Mouse (Mus musculus) ES-E14 (cell line): ENCODE measurements at regions not wholly inside any gene's neighbourhood (a gene's known extent, or its start where the extent isn't known, plus 50 kb on each side); places are given as distances from the start of the nearest gene placed in this dataset.

Experiments
- HCFC1 ChIP-seq: IDR thresholded peaks from 2 replicates; pipeline ENCODE4 v1.6.1; 2012; ENCODE audit warnings: low read length, inconsistent platforms, borderline replicate concordance; ENCODE audit not compliant: insufficient read depth
- ZC3H11A ChIP-seq: IDR thresholded peaks from 2 replicates; pipeline ENCODE4 v1.6.1; 2012; ENCODE audit warnings: low read depth, mild to moderate bottlenecking, inconsistent platforms, low read length, borderline replicate concordance
- ZNF384 ChIP-seq: IDR thresholded peaks from 2 replicates; pipeline ENCODE4 v1.6.1; 2012; ENCODE audit warnings: low read depth, low read length, inconsistent platforms

- TF ChIP-seq ZC3H11A (no peak), ZNF384 (no peak), HCFC1 (no peak)
Observed at GRCm38 (mm10) chr12:8087958-8088357, 110.5 kb downstream of the Apob start.
